Mouse (Mus musculus): Measurements from ENCODE around the gene Uggt1. TPM values are rescaled to one million over a fixed set of nuclear protein-coding genes. Genes with fewer than 3 reads are reported as not detected.

Gene Uggt1
- polyA plus RNA-seq, 1 experiment from 2014 or later: 74.2 TPM

- WGBS: 86% methylated on average over 11 of the region's 11 CpGs
- Histone ChIP-seq H3K4me2 (replicated peaks; ENCODE audit: low read depth, low read length) (no peak overlapping the region), H3K4me1 (ENCODE audit: control insufficient read depth, insufficient read depth, low read length) (no peaks in the 10 kb centered on the region), H3K9ac (replicated peaks; ENCODE audit: low read depth, low read length) (no peak overlapping the region), H3K9me3 (ENCODE audit: control insufficient read depth, low read depth, low read length) (no peaks in the 10 kb centered on the region), H3K36me3 (ENCODE audit: control insufficient read depth, insufficient read depth, low read length) (peaks cover 54% of the 10 kb centered on the region), H3K27ac (ENCODE audit: low read length) (no peak overlapping the region), H3K4me3 (ENCODE audit: low read depth, low read length) (no peak overlapping the region), H3K27me3 (ENCODE audit: control insufficient read depth, insufficient read depth, low read length) (no peaks in the 10 kb centered on the region)
- ATAC-seq (ENCODE audit: insufficient number of reproducible peaks, insufficient read depth, low FRiP score, low read depth): no peak
These were observed 52.6 kb downstream of the Uggt1 start for GRCm38 (mm10) chr1:36191966-36192365.

- Histone ChIP-seq H3K4me3 (ENCODE audit: low read depth, low read length) (no peak overlapping the region), H3K27ac (ENCODE audit: low read length) (no peak overlapping the region), H3K9me3 (ENCODE audit: control insufficient read depth, low read depth, low read length) (no peaks in the 10 kb centered on the region), H3K9ac (replicated peaks; ENCODE audit: low read depth, low read length) (no peak overlapping the region), H3K36me3 (ENCODE audit: control insufficient read depth, insufficient read depth, low read length) (peaks cover 47% of the 10 kb centered on the region), H3K4me1 (ENCODE audit: control insufficient read depth, insufficient read depth, low read length) (no peaks in the 10 kb centered on the region), H3K4me2 (replicated peaks; ENCODE audit: low read depth, low read length) (no peak overlapping the region), H3K27me3 (ENCODE audit: control insufficient read depth, insufficient read depth, low read length) (no peaks in the 10 kb centered on the region)
- no peak for ATAC-seq (ENCODE audit: insufficient number of reproducible peaks, insufficient read depth, low FRiP score, low read depth)
- WGBS: 83% methylated on average over 5 of the region's 5 CpGs
These were observed 64.5 kb downstream of the Uggt1 start for GRCm38 (mm10) chr1:36180038-36180437.

DNA sequence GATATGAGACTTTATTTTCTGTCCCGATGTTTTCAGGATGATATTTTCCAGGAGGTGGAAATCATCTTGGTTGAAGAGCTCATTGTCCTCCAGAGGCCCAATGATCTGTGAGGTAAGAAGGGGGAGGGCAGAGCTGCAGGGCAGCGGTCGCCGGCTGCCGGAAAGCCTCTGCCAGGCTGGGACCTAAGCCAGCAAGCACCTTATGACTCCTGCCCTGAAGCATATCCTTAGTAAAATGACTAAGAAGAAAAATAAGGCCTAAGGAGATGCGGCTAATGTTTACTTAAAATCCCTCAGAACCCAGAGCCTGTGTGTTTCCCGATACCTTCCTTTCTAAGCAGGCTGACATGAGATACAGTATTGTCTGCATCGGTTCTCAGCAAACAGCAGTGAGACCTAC, 71.1 kb downstream of the Uggt1 start:
- H3K9me3 ChIP-seq (ENCODE audit: control insufficient read depth, low read depth, low read length): no peaks in the 10 kb centered on the region
- no peak overlapping the region for H3K4me2 ChIP-seq (replicated peaks; ENCODE audit: low read depth, low read length)
- ATAC-seq (ENCODE audit: insufficient number of reproducible peaks, insufficient read depth, low FRiP score, low read depth): no peak
- no peak overlapping the region for H3K4me3 ChIP-seq (ENCODE audit: low read depth, low read length)
- H3K9ac ChIP-seq (replicated peaks; ENCODE audit: low read depth, low read length): no peak overlapping the region
- H3K4me1 ChIP-seq (ENCODE audit: control insufficient read depth, insufficient read depth, low read length): no peaks in the 10 kb centered on the region
- H3K27ac ChIP-seq (ENCODE audit: low read length): no peak overlapping the region
- H3K27me3 ChIP-seq (ENCODE audit: control insufficient read depth, insufficient read depth, low read length): no peaks in the 10 kb centered on the region
- 78% methylated on average over 8 of the region's 8 CpGs for WGBS
- H3K36me3 ChIP-seq (ENCODE audit: control insufficient read depth, insufficient read depth, low read length): peaks cover 29% of the 10 kb centered on the region; the same call in 1 of the 2 replicates

GRCm38 (mm10) chr1:36172941-36173340, 71.6 kb downstream of the Uggt1 start:
- H3K4me3 ChIP-seq (ENCODE audit: low read depth, low read length): no peak overlapping the region
- H3K27me3 ChIP-seq (ENCODE audit: control insufficient read depth, insufficient read depth, low read length): no peaks in the 10 kb centered on the region
- no peaks in the 10 kb centered on the region for H3K9me3 ChIP-seq (ENCODE audit: control insufficient read depth, low read depth, low read length)
- WGBS: 92% methylated on average over 6 of the region's 6 CpGs
- ATAC-seq (ENCODE audit: insufficient number of reproducible peaks, insufficient read depth, low FRiP score, low read depth): no peak
- peaks cover 29% of the 10 kb centered on the region; the same call in 1 of the 2 replicates for H3K36me3 ChIP-seq (ENCODE audit: control insufficient read depth, insufficient read depth, low read length)
- H3K27ac ChIP-seq (ENCODE audit: low read length): no peak overlapping the region
- H3K4me1 ChIP-seq (ENCODE audit: control insufficient read depth, insufficient read depth, low read length): no peaks in the 10 kb centered on the region
- H3K4me2 ChIP-seq (replicated peaks; ENCODE audit: low read depth, low read length): no peak overlapping the region
- no peak overlapping the region for H3K9ac ChIP-seq (replicated peaks; ENCODE audit: low read depth, low read length)

GRCm38 (mm10) chr1:36162687-36163086, 81.8 kb downstream of the Uggt1 start:
- H3K4me3 ChIP-seq (ENCODE audit: low read depth, low read length): no peak overlapping the region
- no peaks in the 10 kb centered on the region for H3K9me3 ChIP-seq (ENCODE audit: control insufficient read depth, low read depth, low read length)
- 85% methylated on average over 8 of the region's 8 CpGs for WGBS
- no peak overlapping the region for H3K9ac ChIP-seq (replicated peaks; ENCODE audit: low read depth, low read length)
- H3K4me1 ChIP-seq (ENCODE audit: control insufficient read depth, insufficient read depth, low read length): no peaks in the 10 kb centered on the region
- peaks cover 46% of the 10 kb centered on the region for H3K36me3 ChIP-seq (ENCODE audit: control insufficient read depth, insufficient read depth, low read length)
- no peak overlapping the region for H3K4me2 ChIP-seq (replicated peaks; ENCODE audit: low read depth, low read length)
- no peak for ATAC-seq (ENCODE audit: insufficient number of reproducible peaks, insufficient read depth, low FRiP score, low read depth)
- H3K27me3 ChIP-seq (ENCODE audit: control insufficient read depth, insufficient read depth, low read length): no peaks in the 10 kb centered on the region
- no peak overlapping the region for H3K27ac ChIP-seq (ENCODE audit: low read length)

DNA sequence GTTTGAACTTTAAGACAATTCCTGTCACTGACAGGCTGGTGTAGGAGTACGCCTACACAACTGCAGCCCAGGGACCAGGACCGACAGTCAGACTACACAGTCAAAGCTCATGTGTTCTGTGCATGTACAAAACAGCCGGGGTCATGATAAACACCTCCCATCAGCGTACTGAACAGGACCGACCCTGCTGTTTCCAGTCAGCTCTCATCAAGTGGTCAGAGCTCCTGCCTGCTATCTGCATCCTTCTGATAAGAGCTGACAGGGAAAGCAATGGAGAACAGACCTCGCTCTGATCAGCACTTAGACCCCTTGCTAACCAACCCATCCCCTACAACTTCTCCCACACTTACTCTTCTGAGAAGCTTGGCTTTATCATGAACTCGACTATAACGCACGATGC, 83.3 kb downstream of the Uggt1 start:
- WGBS: 84% methylated on average over 9 of the region's 9 CpGs
- H3K9me3 ChIP-seq (ENCODE audit: control insufficient read depth, low read depth, low read length): no peaks in the 10 kb centered on the region
- no peaks in the 10 kb centered on the region for H3K4me1 ChIP-seq (ENCODE audit: control insufficient read depth, insufficient read depth, low read length)
- H3K36me3 ChIP-seq (ENCODE audit: control insufficient read depth, insufficient read depth, low read length): peaks cover 55% of the 10 kb centered on the region
- no peak overlapping the region for H3K4me3 ChIP-seq (ENCODE audit: low read depth, low read length)
- no peak overlapping the region for H3K27ac ChIP-seq (ENCODE audit: low read length)
- no peak overlapping the region for H3K4me2 ChIP-seq (replicated peaks; ENCODE audit: low read depth, low read length)
- H3K9ac ChIP-seq (replicated peaks; ENCODE audit: low read depth, low read length): no peak overlapping the region
- no peak for ATAC-seq (ENCODE audit: insufficient number of reproducible peaks, insufficient read depth, low FRiP score, low read depth)
- no peaks in the 10 kb centered on the region for H3K27me3 ChIP-seq (ENCODE audit: control insufficient read depth, insufficient read depth, low read length)

- WGBS: 91% methylated on average over 8 of the region's 8 CpGs
- no peak overlapping the region for H3K4me3 ChIP-seq (ENCODE audit: low read depth, low read length)
- no peak overlapping the region for H3K9ac ChIP-seq (replicated peaks; ENCODE audit: low read depth, low read length)
- H3K27me3 ChIP-seq (ENCODE audit: control insufficient read depth, insufficient read depth, low read length): no peaks in the 10 kb centered on the region
- H3K36me3 ChIP-seq (ENCODE audit: control insufficient read depth, insufficient read depth, low read length): peaks cover 55% of the 10 kb centered on the region
- H3K9me3 ChIP-seq (ENCODE audit: control insufficient read depth, low read depth, low read length): no peaks in the 10 kb centered on the region
- ATAC-seq (ENCODE audit: insufficient number of reproducible peaks, insufficient read depth, low FRiP score, low read depth): no peak
- no peak overlapping the region for H3K27ac ChIP-seq (ENCODE audit: low read length)
- no peak overlapping the region for H3K4me2 ChIP-seq (replicated peaks; ENCODE audit: low read depth, low read length)
- H3K4me1 ChIP-seq (ENCODE audit: control insufficient read depth, insufficient read depth, low read length): no peaks in the 10 kb centered on the region
These were observed 84.3 kb downstream of the Uggt1 start for GRCm38 (mm10) chr1:36160246-36160645.

- H3K27ac ChIP-seq (ENCODE audit: low read length): no peak overlapping the region
- H3K36me3 ChIP-seq (ENCODE audit: control insufficient read depth, insufficient read depth, low read length): peaks cover 55% of the 10 kb centered on the region
These were observed 95.1 kb downstream of the Uggt1 start for GRCm38 (mm10) chr1:36149411-36149810.

DNA sequence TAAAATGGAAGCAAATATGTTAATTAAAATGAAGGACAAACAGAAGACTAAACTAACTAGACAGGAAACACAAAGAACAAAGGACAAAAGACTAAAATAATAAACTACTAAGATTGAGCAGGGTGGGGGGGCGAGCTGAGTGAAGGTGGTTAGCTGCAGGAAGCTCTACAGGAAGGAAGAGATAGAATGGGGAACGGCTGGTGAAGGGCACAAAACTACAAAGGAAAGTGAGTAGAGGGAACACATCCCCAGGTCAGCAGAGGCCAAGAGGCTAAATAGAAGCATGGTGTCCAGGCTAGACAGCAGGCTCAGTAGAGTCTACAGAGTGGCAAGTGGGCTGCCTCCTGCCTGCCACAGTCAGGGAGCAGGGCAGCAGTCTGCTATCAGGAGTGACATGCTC, 95.7 kb downstream of the Uggt1 start:
- peaks cover 50% of the 10 kb centered on the region for H3K36me3 ChIP-seq (ENCODE audit: control insufficient read depth, insufficient read depth, low read length)
- no peak overlapping the region for H3K4me3 ChIP-seq (ENCODE audit: low read depth, low read length)
- H3K4me1 ChIP-seq (ENCODE audit: control insufficient read depth, insufficient read depth, low read length): no peaks in the 10 kb centered on the region
- H3K27me3 ChIP-seq (ENCODE audit: control insufficient read depth, insufficient read depth, low read length): no peaks in the 10 kb centered on the region
- no peak overlapping the region for H3K4me2 ChIP-seq (replicated peaks; ENCODE audit: low read depth, low read length)
- ATAC-seq (ENCODE audit: insufficient number of reproducible peaks, insufficient read depth, low FRiP score, low read depth): no peak
- H3K9ac ChIP-seq (replicated peaks; ENCODE audit: low read depth, low read length): no peak overlapping the region
- 73% methylated on average over 2 of the region's 2 CpGs for WGBS
- no peak overlapping the region for H3K27ac ChIP-seq (ENCODE audit: low read length)
- H3K9me3 ChIP-seq (ENCODE audit: control insufficient read depth, low read depth, low read length): no peaks in the 10 kb centered on the region

More at GRCm38 (mm10) chr1:36149411-36149810, 95.1 kb downstream of the Uggt1 start:
- no peak overlapping the region for H3K4me2 ChIP-seq (replicated peaks; ENCODE audit: low read depth, low read length)
- no peak for ATAC-seq (ENCODE audit: insufficient number of reproducible peaks, insufficient read depth, low FRiP score, low read depth)
- 50% methylated on average over 1 of the region's 1 CpGs for WGBS
- H3K9me3 ChIP-seq (ENCODE audit: control insufficient read depth, low read depth, low read length): no peaks in the 10 kb centered on the region
- H3K9ac ChIP-seq (replicated peaks; ENCODE audit: low read depth, low read length): no peak overlapping the region
- H3K27me3 ChIP-seq (ENCODE audit: control insufficient read depth, insufficient read depth, low read length): no peaks in the 10 kb centered on the region
- no peaks in the 10 kb centered on the region for H3K4me1 ChIP-seq (ENCODE audit: control insufficient read depth, insufficient read depth, low read length)
- H3K4me3 ChIP-seq (ENCODE audit: low read depth, low read length): no peak overlapping the region
